Mouse (Mus musculus) bone marrow, adult 2 months (tissue): ENCODE data around the gene Gm1043.

Experiments
- CTCF ChIP-seq: fragments of 200-500 bp; IDR thresholded peaks from 2 replicates; pipeline ENCODE4 v1.5.1; 2011; ENCODE audit warnings: low read length, control low read depth; ENCODE audit not compliant: control insufficient read depth, insufficient read depth
- POLR2A ChIP-seq: fragments of 200-500 bp; IDR thresholded peaks from 2 replicates; pipeline ENCODE4 v1.6.1; 2011; ENCODE audit warnings: low read depth, mild to moderate bottlenecking, control low read depth, low read length, borderline replicate concordance; ENCODE audit not compliant: control insufficient read depth

GRCm38 (mm10) chr5:37047992-37048391 lies 37.2 kb upstream of the Gm1043 start:
- no peak for TF ChIP-seq CTCF
- TF ChIP-seq POLR2A, result no peak
